In genomic region chr4:106818332-106818731, GRCm38 (mm10) we compare ENCODE assay signal across 18 mouse cellular contexts. TPM values are rescaled to one million over a fixed set of nuclear protein-coding genes. Genes with fewer than 3 reads are reported as not detected.
DNase-seq lines count a peak whose midpoint lies in the region.
"Had no signal": no experiment of that assay in that cellular context is flagged by ENCODE, and none has a peak within 500 bp of the region (broad histone marks: within the 10 kb centered on the region; RNA-seq: fewer than 3 reads in every experiment).

No protein-coding gene starts in this region.

- no peaks in the 10 kb centered on the region for H3K36me3 ChIP-seq in limb, embryonic 10.5 days
- H3K36me3 ChIP-seq: embryonic facial prominence, embryonic 10.5 days; embryonic facial prominence, embryonic 12.5 days; forebrain, embryonic 15.5 days had no signal

- peaks cover 34% of the 10 kb centered on the region for H3K4me1 ChIP-seq in limb, embryonic 10.5 days

- no peak overlapping the region for H3K4me3 ChIP-seq in limb, embryonic 10.5 days
- H3K4me3 ChIP-seq: embryonic facial prominence, embryonic 10.5 days; embryonic facial prominence, embryonic 12.5 days; forebrain, embryonic 13.5 days; forebrain, embryonic 15.5 days had no signal

- no peaks in the 10 kb centered on the region for H3K9me3 ChIP-seq in limb, embryonic 10.5 days (replicated peaks)
- H3K9me3 ChIP-seq: embryonic facial prominence, embryonic 10.5 days; embryonic facial prominence, embryonic 12.5 days; forebrain, embryonic 13.5 days; forebrain, embryonic 15.5 days had no signal

- no peaks in the 10 kb centered on the region for H3K27me3 ChIP-seq in limb, embryonic 10.5 days (ENCODE audit: low read depth, poor library complexity, severe bottlenecking)
- H3K27me3 ChIP-seq: embryonic facial prominence, embryonic 12.5 days had no signal

- intact Hi-C loops in gastrocnemius, postnatal 36 days (cut with DNase I): no loop called here

- WGBS in limb, embryonic 10.5 days: 83% methylated on average over 6 of the region's 6 CpGs

- DNase-seq in adrenal gland, adult 2 months: peak; percentile 38
- no peak for DNase-seq in adrenal gland, postnatal 4 days (ENCODE audit: low spot score in 2 of 2)
- peak; percentile 36 for DNase-seq in adrenal gland, postnatal 14 days
- no peak for DNase-seq in adrenal gland, adult 8-10 months
- peak; percentile 38 to 57 for DNase-seq in adrenal gland, postnatal 36 days
- no peak for DNase-seq in limb, embryonic 10.5 days (ENCODE audit: low spot score)
- no peak for DNase-seq in left cerebral cortex, adult 8-10 months (ENCODE audit: low spot score in 2 of 2)
- DNase-seq in gastrocnemius, postnatal 36 days: no peak
- DNase-seq: cerebellum, adult 11-12 months; cerebellum, adult 2 months; cerebellum, adult 9-10 months; cerebellum, postnatal 10 days; cerebellum, postnatal 25 days; forebrain, postnatal 0 days had no signal

- H3K27ac ChIP-seq in limb, embryonic 10.5 days: peak overlapping the region; percentile 12
- H3K27ac ChIP-seq: embryonic facial prominence, embryonic 10.5 days; embryonic facial prominence, embryonic 12.5 days; forebrain, embryonic 13.5 days; forebrain, embryonic 15.5 days had no signal

RNA-seq across cellular contexts. Expression of gene Acot11, which starts 13.5 kb away (rescaled TPM):
- total RNA-seq in adrenal gland, adult 2 months (2021): 10 to 100 TPM; 46.7 to 84.2 TPM
- 21.2 and 23.2 TPM in 2 replicates for polyA plus RNA-seq in adrenal gland, adult 2 months (2012; rRNA removed)
- total RNA-seq in adrenal gland, postnatal 4 days (2021): 1 to 10 TPM; 6.1 to 7.4 TPM
- total RNA-seq in adrenal gland, postnatal 14 days (2021): 55.2 and 61.6 TPM in 2 replicates
- total RNA-seq in adrenal gland, adult 8-10 months (2022): 10 to 100 TPM in 3 of 4 experiments, 1 to 10 TPM in 1; 7.7 to 65.3 (median 27.8) TPM
- total RNA-seq in adrenal gland, postnatal 36 days (2021): 10 to 100 TPM; 49.5 to 60.7 TPM
- polyA plus RNA-seq in limb, embryonic 10.5 days (2016; fragmentation: Nextera tagmentation; extraction: Ambion mirVana): 9.0 and 10.7 TPM in 2 replicates
- 10 to 100 TPM; 31.0 to 59.2 (median 51.8) TPM for total RNA-seq in left cerebral cortex, adult 8-10 months (2022)
- total RNA-seq in gastrocnemius, postnatal 36 days (2021): 1 to 10 TPM; 7.9 to 9.5 TPM

Comparison
In these comparisons a context has a peak if more than half of its experiments do, and no peak if none do; other contexts are left out.
1. DNase-seq: peak in adrenal gland, adult 2 months (single experiment), adrenal gland, postnatal 14 days (single experiment) and adrenal gland, postnatal 36 days (2 of 2); none in adrenal gland, postnatal 4 days (0 of 2), adrenal gland, adult 8-10 months (single experiment), limb, embryonic 10.5 days (single experiment), left cerebral cortex, adult 8-10 months (0 of 2) and gastrocnemius, postnatal 36 days (0 of 2).